Mouse (Mus musculus): ENCODE data around the gene Obp1b. TPM values are rescaled to one million over a fixed set of nuclear protein-coding genes. Genes with fewer than 3 reads are reported as not detected.
"Not testable (repeated sequence)": the region's sequence is repeated elsewhere in the genome, so short reads cannot be mapped to it uniquely, and the experiment has no call there.

The Obp1b gene
- not detected in 2 replicates for total RNA-seq (2017)

- not testable (repeated sequence) for ATAC-seq (ENCODE audit: extremely low read depth, insufficient number of reproducible peaks, low FRiP score, poor library complexity, severe bottlenecking)
These were observed at the start of gene Obp1b for GRCm38 (mm10) chrX:78186477-78186876. Gene Obp1b, plus strand, starts transcription at chrX:78186777.

- not testable (repeated sequence) for ATAC-seq (ENCODE audit: extremely low read depth, insufficient number of reproducible peaks, low FRiP score, poor library complexity, severe bottlenecking)
These were observed 15.6 kb downstream of the Obp1b start for GRCm38 (mm10) chrX:78202220-78202619.

- no peak for ATAC-seq (ENCODE audit: extremely low read depth, insufficient number of reproducible peaks, low FRiP score, poor library complexity, severe bottlenecking)
These were observed 16.3 kb downstream of the Obp1b start for GRCm38 (mm10) chrX:78202829-78203228.

Other genes with a start within 250 kb of the Obp1b start
- not detected in 2 replicates for gene Obp1a, start 95.4 kb upstream of the Obp1b start, total RNA-seq (2017)
- not detected in 2 replicates for gene Gm5938, start 61.3 kb upstream of the Obp1b start, total RNA-seq (2017)
- gene Gm14743, start 59.1 kb downstream of the Obp1b start, total RNA-seq (2017): not detected in 2 replicates
- gene 4930480E11Rik, start 182.9 kb downstream of the Obp1b start, total RNA-seq (2017): not detected in 2 replicates